Mouse (Mus musculus): Measurements from ENCODE around the gene Wdr95. TPM values are rescaled to one million over a fixed set of nuclear protein-coding genes. Genes with fewer than 3 reads are reported as not detected.
"Not testable (repeated sequence)": the region's sequence is repeated elsewhere in the genome, so short reads cannot be mapped to it uniquely, and the experiment has no call there.

The Wdr95 gene
- total RNA-seq, 2 experiments from 2014 or later, result 0.14 TPM; not detected in 1

- DNase-seq, result no peak
Measured at GRCm38 (mm10) chr5:149517116-149517515, 11.4 kb upstream of the Wdr95 start.

GRCm38 (mm10) chr5:149520806-149521205 is 7.7 kb upstream of the Wdr95 start:
- DNase-seq, result no peak

GRCm38 (mm10) chr5:149523856-149524241 is 4.6 kb upstream of the Wdr95 start:
- DNase-seq, result no peak

GRCm38 (mm10) chr5:149524242-149524858 is 4.1 kb upstream of the Wdr95 start:
- peak; percentile 75 for DNase-seq

GRCm38 (mm10) chr5:149525055-149525785 is 3.3 kb upstream of the Wdr95 start:
- no peak for DNase-seq

GRCm38 (mm10) chr5:149526467-149526951 is 2.0 kb upstream of the Wdr95 start:
- DNase-seq, result peak; percentile 38

- DNase-seq, result not testable (repeated sequence)
Measured at GRCm38 (mm10) chr5:149527292-149527691, 1.2 kb upstream of the Wdr95 start.

GRCm38 (mm10) chr5:149533847-149534246 is 5.4 kb downstream of the Wdr95 start:
- no peak for DNase-seq

- no peak for DNase-seq
Measured at GRCm38 (mm10) chr5:149536005-149536404, 7.5 kb downstream of the Wdr95 start.

GRCm38 (mm10) chr5:149537796-149538511 is 9.5 kb downstream of the Wdr95 start:
- no peak for DNase-seq

- no peak for DNase-seq
Measured at GRCm38 (mm10) chr5:149538531-149538930, 10.1 kb downstream of the Wdr95 start.

GRCm38 (mm10) chr5:149539051-149539450 is 10.6 kb downstream of the Wdr95 start:
- DNase-seq, result no peak

- no peak for DNase-seq
Measured at GRCm38 (mm10) chr5:149551179-149551578, 22.7 kb downstream of the Wdr95 start.

- no peak for DNase-seq
Measured at GRCm38 (mm10) chr5:149552742-149553141, 24.3 kb downstream of the Wdr95 start.

GRCm38 (mm10) chr5:149553373-149553772 is 24.9 kb downstream of the Wdr95 start:
- DNase-seq, result no peak

- DNase-seq, result no peak
Measured at GRCm38 (mm10) chr5:149554397-149554796, 25.9 kb downstream of the Wdr95 start.

GRCm38 (mm10) chr5:149560903-149561588 is 32.6 kb downstream of the Wdr95 start:
- no peak for DNase-seq

- no peak for DNase-seq
Measured at GRCm38 (mm10) chr5:149566026-149566425, 37.5 kb downstream of the Wdr95 start.

- DNase-seq, result no peak
Measured at GRCm38 (mm10) chr5:149566957-149567356, 38.5 kb downstream of the Wdr95 start.

GRCm38 (mm10) chr5:149568993-149569392 is 40.5 kb downstream of the Wdr95 start:
- DNase-seq, result no peak

- DNase-seq, result no peak
Measured at GRCm38 (mm10) chr5:149576977-149577376, 48.5 kb downstream of the Wdr95 start.

- DNase-seq, result no peak
Measured at GRCm38 (mm10) chr5:149577449-149577848, 49.0 kb downstream of the Wdr95 start.

All from gastrocnemius, postnatal 10 days (tissue).